Mouse (Mus musculus) adipocyte (in vitro differentiated cells): ENCODE results near the gene Setdb1.
A peak's percentile ranks its signal among the peaks of the same experiment; 100 is the strongest.

ENCODE experiments used
- DNase-seq: peaks from one replicate; pipeline ENCODE4 v3.0.0-alpha.2; 2016; ENCODE audit warnings: low spot score

Setdb1 gene

GRCm38 (mm10) chr3:95292899-95293298 lies 64.1 kb downstream of the Setdb1 start:
- no peak for DNase-seq

- DNase-seq = no peak
These were observed 66.0 kb downstream of the Setdb1 start for GRCm38 (mm10) chr3:95291041-95291440.

GRCm38 (mm10) chr3:95290156-95290555 lies 66.8 kb downstream of the Setdb1 start:
- no peak for DNase-seq

GRCm38 (mm10) chr3:95289419-95289818 lies 67.6 kb downstream of the Setdb1 start:
- no peak for DNase-seq

- no peak for DNase-seq
These were observed 69.5 kb downstream of the Setdb1 start for GRCm38 (mm10) chr3:95287541-95287940.

- no peak for DNase-seq
These were observed 70.5 kb downstream of the Setdb1 start for GRCm38 (mm10) chr3:95286510-95286909.

- DNase-seq = no peak
These were observed 71.0 kb downstream of the Setdb1 start for GRCm38 (mm10) chr3:95286011-95286410.

GRCm38 (mm10) chr3:95285390-95285789 lies 71.6 kb downstream of the Setdb1 start:
- DNase-seq = no peak

GRCm38 (mm10) chr3:95284501-95285281 lies 72.3 kb downstream of the Setdb1 start:
- DNase-seq = no peak

- DNase-seq = no peak
These were observed 72.9 kb downstream of the Setdb1 start for GRCm38 (mm10) chr3:95284062-95284461.

- peak; percentile 52 for DNase-seq
These were observed 73.4 kb downstream of the Setdb1 start for GRCm38 (mm10) chr3:95283589-95283941.

- peak; percentile 87 for DNase-seq
These were observed 74.0 kb downstream of the Setdb1 start for GRCm38 (mm10) chr3:95282865-95283588.

- peak; percentile 88 for DNase-seq
These were observed 74.6 kb downstream of the Setdb1 start for GRCm38 (mm10) chr3:95282381-95282864.

GRCm38 (mm10) chr3:95281216-95282126 lies 75.5 kb downstream of the Setdb1 start, which contains the start of the genes Mindy1 and Prune1:
Gene Mindy1 (plus strand): TSS chr3:95281345.
Gene Prune1 (minus strand): TSS chr3:95282076.
- DNase-seq = peak; percentile 98

- peak; percentile 53 for DNase-seq
These were observed 76.3 kb downstream of the Setdb1 start for GRCm38 (mm10) chr3:95280747-95281146.

- DNase-seq = no peak
These were observed 79.9 kb downstream of the Setdb1 start for GRCm38 (mm10) chr3:95277149-95277551.

- no peak for DNase-seq
These were observed 80.5 kb downstream of the Setdb1 start for GRCm38 (mm10) chr3:95276428-95276934.

GRCm38 (mm10) chr3:95275161-95275560 lies 81.8 kb downstream of the Setdb1 start:
- DNase-seq = no peak

- DNase-seq = no peak
These were observed 82.5 kb downstream of the Setdb1 start for GRCm38 (mm10) chr3:95274453-95274852.
